Mouse (Mus musculus): ENCODE data around the gene Ntrk3.

GRCm38 (mm10) chr7:78390019-78390418, 347.8 kb downstream of the Ntrk3 start:
- no peak for TF ChIP-seq POLR2A (IDR thresholded peaks at IDR 0.05; ENCODE audit: control insufficient read depth, low read depth, low read length)
- TF ChIP-seq CTCF (IDR thresholded peaks at IDR 0.05; ENCODE audit: control insufficient read depth, insufficient read depth, insufficient replicate concordance, low read depth, low read length), result no peak

All from testis, adult 2 months (tissue).